Mouse (Mus musculus) E14TG2a.4 (cell line): ENCODE measurements around the gene Naaladl1.
"Not testable (repeated sequence)": the region's sequence is repeated elsewhere in the genome, so short reads cannot be mapped to it uniquely, and the experiment has no call there.

Source experiments
- H3K27me3 ChIP-seq: 2 replicates; pipeline ENCODE4 v1.6.1; 2014; ENCODE audit warnings: low read length, control low read depth; ENCODE audit not compliant: insufficient read depth
- H3K36me3 ChIP-seq: 2 replicates; pipeline ENCODE4 v1.6.1; 2014; ENCODE audit warnings: low read length, control low read depth; ENCODE audit not compliant: insufficient read depth
- H3K4me1 ChIP-seq: replicated peaks from 2 replicates; pipeline ENCODE4 v1.6.1; 2014; ENCODE audit warnings: low read depth, low read length, control low read depth
- H3K4me3 ChIP-seq: replicated peaks from 2 replicates; pipeline ENCODE4 v1.5.1; 2014; ENCODE audit warnings: mild to moderate bottlenecking, low read length
- H3K9me3 ChIP-seq: 2 replicates; pipeline ENCODE4 v1.6.1; 2014; ENCODE audit warnings: low read length, control low read depth
- CTCF ChIP-seq: conservative IDR thresholded peaks from 2 replicates; pipeline ENCODE4 v1.5.1; 2014; ENCODE audit warnings: low read length
- NANOG ChIP-seq: IDR thresholded peaks from 2 replicates; pipeline ENCODE4 v1.6.1; 2014; ENCODE audit warnings: borderline replicate concordance, low read length, mixed read lengths
- POU5F1 ChIP-seq: IDR thresholded peaks from 2 replicates; pipeline ENCODE4 v1.6.1; 2014; ENCODE audit warnings: low read length, borderline replicate concordance

Gene Naaladl1

DNA sequence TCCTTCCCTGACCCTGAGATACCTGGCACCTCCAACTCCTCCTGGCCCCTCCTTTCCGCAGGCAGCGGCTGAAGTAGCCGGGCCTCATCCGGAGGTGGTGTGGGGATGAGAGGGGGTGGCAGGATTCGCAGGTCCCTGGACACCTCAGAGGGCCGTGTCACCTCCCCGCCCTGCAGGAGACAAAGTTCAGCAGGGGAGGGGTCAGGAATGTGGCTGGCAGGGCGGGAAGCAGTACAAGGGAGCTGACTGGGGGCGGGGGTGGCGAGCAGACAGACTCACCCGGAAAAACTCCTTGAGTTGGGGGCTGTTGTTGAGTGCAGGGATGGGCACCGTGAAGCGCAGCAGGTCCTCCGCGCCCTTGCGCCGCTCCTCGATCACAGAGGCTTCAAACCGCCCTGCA is 16.2 kb downstream of the Naaladl1 start:
- H3K4me1 ChIP-seq: peaks cover 71% of the 10 kb centered on the region
- peaks cover 8% of the 10 kb centered on the region for H3K36me3 ChIP-seq
- no peaks in the 10 kb centered on the region for H3K9me3 ChIP-seq
- H3K27me3 ChIP-seq: no peaks in the 10 kb centered on the region
- H3K4me3 ChIP-seq: peak overlapping the region; percentile 62
- no peak for TF ChIP-seq CTCF
- TF ChIP-seq NANOG: no peak
- TF ChIP-seq POU5F1: no peak

DNA sequence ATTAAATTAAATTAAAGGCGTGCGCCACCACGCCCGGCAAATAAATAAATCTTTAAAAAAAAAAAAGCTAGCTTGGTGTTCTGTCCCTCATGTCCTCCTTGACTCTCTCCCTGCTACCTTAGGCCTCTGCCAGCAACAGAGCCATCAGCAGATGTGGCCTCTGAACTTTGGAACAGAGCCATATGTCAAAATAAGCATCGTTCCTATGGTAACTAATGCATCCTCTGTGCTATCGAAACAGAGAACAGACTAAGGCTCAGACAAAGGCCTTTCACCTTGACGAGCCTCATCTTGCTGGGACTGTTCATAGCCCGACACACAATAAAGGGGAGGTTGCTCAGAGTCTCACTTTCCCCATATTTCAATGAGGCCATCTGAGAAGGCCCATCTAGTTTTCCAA is 17.7 kb downstream of the Naaladl1 start:
- H3K4me1 ChIP-seq: peaks cover 68% of the 10 kb centered on the region
- H3K36me3 ChIP-seq: 0 out of 2 replicates have a peak, but pooled peaks cover 6% of the 10 kb centered on the region
- no peak overlapping the region for H3K4me3 ChIP-seq
- TF ChIP-seq POU5F1 (no peak), CTCF (no peak), NANOG (no peak)
- no peaks in the 10 kb centered on the region for H3K27me3 ChIP-seq
- H3K9me3 ChIP-seq: no peaks in the 10 kb centered on the region

DNA sequence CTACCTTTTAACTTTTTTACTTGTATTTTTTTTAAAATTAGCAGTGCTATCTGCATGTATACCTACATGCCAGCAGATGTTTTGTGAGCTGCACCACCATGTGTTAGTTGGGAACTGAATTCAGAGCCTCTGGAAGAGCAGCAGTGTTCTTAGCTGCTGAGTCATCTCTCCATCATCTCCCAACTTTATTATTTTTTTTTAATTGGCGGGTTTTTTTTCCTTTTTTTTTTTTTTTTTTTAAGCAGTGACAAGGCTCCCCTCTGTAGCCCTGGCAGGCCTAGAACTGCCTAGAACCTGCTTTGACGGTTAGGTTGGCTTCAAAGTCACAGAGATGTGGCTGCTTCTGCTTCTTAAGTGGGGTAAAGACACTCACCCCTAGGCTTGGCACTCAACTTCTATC is 19.3 kb downstream of the Naaladl1 start:
- no peaks in the 10 kb centered on the region for H3K27me3 ChIP-seq
- 0 out of 2 replicates have a peak, but pooled peaks cover 6% of the 10 kb centered on the region for H3K36me3 ChIP-seq
- TF ChIP-seq CTCF: no peak
- no peak for TF ChIP-seq NANOG
- TF ChIP-seq POU5F1: no peak
- H3K4me3 ChIP-seq: no peak overlapping the region
- H3K4me1 ChIP-seq: peaks cover 61% of the 10 kb centered on the region
- no peaks in the 10 kb centered on the region for H3K9me3 ChIP-seq

DNA sequence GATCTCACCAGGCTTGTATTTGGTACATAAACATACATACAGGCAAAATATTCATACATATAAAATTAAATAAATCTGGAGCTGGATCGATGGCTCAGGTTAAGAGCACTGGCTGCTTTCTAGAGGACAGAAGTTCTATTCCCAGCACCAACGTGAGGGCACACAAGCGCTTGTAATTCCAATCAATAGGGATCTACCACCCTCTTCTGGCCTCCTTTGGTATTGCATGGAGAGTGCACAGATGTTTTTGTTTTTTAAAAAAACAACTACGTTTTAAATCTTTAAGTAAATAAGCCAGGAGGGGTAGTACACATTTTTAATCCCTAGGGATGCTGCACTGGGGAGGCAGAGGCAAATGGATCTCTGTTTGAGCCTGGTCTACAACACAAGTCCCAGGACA is 20.7 kb downstream of the Naaladl1 start:
- no peak overlapping the region for H3K4me3 ChIP-seq
- TF ChIP-seq NANOG (no peak), CTCF (peak; percentile 98)
- H3K9me3 ChIP-seq: no peaks in the 10 kb centered on the region
- H3K36me3 ChIP-seq: no peaks in the 10 kb centered on the region
- H3K4me1 ChIP-seq: peaks cover 53% of the 10 kb centered on the region
- no peaks in the 10 kb centered on the region for H3K27me3 ChIP-seq

DNA sequence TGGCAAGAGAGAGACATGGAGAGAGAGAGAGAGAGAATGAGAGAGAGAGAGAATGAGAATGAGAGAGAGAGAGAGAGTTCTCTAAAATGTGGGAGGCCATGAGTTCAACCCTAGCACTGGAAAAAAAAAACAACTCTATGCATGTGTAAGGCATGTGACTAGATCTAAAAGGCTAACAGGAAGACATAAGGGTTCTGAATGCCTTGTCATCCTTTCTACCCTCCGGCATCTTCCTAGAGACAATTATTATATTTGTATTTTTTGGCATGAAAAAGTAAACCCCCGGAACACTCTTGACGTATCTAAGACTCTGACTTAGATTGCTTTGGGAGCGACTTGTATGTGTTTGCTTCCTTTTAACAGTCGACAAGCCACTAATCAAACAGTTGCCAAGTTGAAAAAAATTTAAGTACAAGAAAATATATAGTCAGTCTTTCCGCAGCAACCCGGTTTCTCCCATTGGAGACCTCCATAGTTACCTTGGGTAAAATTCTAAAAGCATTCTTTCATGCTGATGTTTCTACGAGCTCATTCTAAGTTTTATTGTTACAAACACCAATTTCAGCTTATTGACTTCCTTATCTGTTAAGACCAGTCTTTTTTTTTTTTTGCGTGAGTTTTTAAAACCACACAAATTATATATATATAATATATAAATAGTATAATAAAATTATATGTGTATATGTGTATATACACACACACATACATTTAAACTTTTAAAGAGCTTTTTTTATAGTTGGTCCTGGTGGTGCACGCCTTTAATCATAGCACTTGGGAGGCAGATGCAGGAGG is 21.4 kb downstream of the Naaladl1 start:
- TF ChIP-seq CTCF: no peak
- no peak for TF ChIP-seq NANOG
- TF ChIP-seq POU5F1: no peak
- peak overlapping the region; percentile 82 for H3K4me3 ChIP-seq
- H3K4me1 ChIP-seq: peaks cover 46% of the 10 kb centered on the region
- no peaks in the 10 kb centered on the region for H3K27me3 ChIP-seq
- H3K9me3 ChIP-seq: no peaks in the 10 kb centered on the region
- no peaks in the 10 kb centered on the region for H3K36me3 ChIP-seq

DNA sequence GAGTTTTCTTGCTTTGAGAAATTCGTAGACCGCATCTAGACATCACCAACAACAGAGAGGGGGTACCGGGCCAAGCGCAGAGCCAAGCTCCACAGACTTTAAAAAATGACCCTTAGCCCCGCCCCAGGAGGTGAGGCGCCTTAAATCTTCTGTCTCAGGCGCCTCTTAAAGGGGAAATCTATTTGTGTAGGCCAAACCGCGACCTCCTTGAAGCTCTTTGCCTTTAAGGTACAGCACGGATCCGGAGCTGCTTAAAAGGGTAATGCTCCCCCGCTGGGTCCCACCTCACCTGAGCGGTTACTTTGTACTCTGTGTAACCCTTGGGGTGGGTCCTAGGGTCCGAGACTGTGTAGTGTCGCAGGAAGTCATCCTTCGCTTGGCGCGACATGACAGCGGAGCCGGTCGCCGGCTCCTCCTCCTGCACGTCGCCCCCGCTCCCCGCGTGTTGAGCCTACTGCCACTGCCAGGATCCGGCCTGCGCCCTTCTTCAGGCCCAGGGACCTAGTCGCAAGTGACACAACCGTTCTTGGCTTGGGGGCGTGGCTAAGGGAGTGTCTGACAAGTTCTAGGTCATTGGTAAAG is 22.3 kb downstream of the Naaladl1 start, which contains the start of gene Snx15:
Snx15 (minus strand) TSS at position 545 of the 582 bp plus-strand sequence.
- no peak for TF ChIP-seq NANOG
- no peak for TF ChIP-seq POU5F1
- TF ChIP-seq CTCF: no peak
- peaks cover 37% of the 10 kb centered on the region for H3K4me1 ChIP-seq
- no peaks in the 10 kb centered on the region for H3K27me3 ChIP-seq
- H3K9me3 ChIP-seq: no peaks in the 10 kb centered on the region
- peak within 1 kb of the TSS; percentile 82 for H3K4me3 ChIP-seq
- no peaks in the 10 kb centered on the region for H3K36me3 ChIP-seq

DNA sequence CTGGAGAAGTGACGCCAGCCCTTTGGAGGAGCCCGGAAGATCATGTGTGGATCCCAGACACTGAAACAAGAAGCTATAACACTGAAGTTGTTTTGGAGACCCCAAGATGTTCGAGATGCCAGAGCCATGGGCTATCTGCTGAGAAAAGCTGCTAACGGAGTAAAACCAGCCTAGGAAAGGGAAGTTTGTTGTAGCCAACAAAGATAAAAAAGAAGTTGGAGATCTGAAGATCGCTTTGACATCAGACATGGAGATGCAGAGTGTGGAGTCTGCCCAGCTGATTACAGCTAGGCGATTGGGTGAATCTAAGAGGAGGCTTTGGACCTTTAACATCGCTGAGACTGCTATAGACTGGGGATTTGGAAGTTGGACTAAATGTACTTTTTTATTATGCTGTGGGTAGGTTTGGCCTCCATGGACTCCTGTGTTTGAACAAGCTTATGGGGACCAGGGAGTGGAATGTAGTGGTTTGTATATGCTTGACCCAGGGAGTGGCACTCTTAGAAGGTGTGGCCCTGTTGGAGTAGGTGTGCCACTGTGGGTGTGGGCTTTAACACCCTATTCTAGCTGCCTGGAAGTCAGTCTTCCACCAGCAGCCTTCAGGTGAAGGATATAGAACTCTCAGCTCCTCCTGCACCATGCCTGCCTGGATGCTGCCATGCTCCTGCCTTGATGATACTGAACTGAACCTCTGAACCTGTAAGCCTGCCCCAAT is 25.0 kb downstream of the Naaladl1 start:
- not testable (repeated sequence) for H3K9me3 ChIP-seq, H3K4me3 ChIP-seq, H3K27me3 ChIP-seq
- peaks cover 29% of the 10 kb centered on the region for H3K4me1 ChIP-seq
- H3K36me3 ChIP-seq: peaks cover 22% of the 10 kb centered on the region

DNA sequence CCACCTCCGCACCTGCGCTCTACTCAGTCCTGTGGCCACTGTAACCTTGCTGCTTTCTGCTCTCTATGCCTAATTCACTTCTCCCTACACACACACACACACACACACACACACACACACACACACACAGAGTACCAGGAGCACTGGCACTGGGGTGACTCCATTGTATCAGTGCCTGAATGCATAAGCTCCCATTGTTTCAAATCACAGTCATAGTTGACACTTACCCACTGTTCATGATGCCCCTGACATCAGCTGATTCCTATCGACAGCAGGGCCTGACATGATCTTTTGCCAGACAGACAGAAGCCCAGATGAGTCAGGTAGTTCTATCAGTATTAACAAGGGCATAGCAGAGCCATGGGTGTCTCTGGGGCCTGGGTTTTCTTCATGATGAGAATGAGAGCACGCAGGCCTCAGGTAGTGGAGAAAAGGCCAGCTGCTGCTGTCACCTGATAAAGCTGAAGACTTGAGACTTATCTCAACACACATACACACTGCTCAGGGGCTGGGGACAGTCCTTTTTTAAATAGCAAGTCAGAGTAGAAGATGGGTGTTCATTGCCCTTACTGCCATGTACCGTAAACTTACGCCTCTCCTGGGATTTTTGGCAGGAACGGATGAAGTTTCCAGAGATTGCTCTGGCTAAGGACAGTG is 26.7 kb downstream of the Naaladl1 start:
- TF ChIP-seq NANOG (no peak), CTCF (no peak), POU5F1 (no peak)
- no peaks in the 10 kb centered on the region for H3K9me3 ChIP-seq
- no peak overlapping the region for H3K4me3 ChIP-seq
- H3K27me3 ChIP-seq: no peaks in the 10 kb centered on the region
- H3K36me3 ChIP-seq: peaks cover 40% of the 10 kb centered on the region
- H3K4me1 ChIP-seq: peaks cover 20% of the 10 kb centered on the region

DNA sequence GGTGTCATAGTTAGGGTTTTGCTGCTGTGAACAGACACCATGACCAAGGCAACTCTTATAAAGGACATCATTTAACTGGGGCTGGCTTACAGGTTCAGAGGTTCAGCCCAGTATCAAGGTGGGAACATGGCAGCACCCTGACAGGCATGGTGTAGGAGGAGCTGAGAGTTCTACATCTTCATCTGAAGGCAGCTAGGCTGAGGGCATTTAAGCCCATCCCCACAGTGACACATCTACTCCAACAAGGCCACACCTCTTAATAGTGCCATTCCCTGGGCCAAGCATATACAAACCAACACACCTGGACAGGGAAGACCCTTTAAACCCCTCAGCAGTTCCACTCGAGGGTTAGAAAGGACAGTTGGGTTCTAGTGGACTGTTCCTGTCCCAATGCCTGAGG is 27.6 kb downstream of the Naaladl1 start:
- Histone ChIP-seq H3K36me3 (peaks cover 47% of the 10 kb centered on the region), H3K4me1 (peaks cover 26% of the 10 kb centered on the region)
- H3K9me3 ChIP-seq, H3K4me3 ChIP-seq, H3K27me3 ChIP-seq: not testable (repeated sequence)
